Mouse (Mus musculus): ENCODE results near the gene Recql5.

Gene Recql5

DNA sequence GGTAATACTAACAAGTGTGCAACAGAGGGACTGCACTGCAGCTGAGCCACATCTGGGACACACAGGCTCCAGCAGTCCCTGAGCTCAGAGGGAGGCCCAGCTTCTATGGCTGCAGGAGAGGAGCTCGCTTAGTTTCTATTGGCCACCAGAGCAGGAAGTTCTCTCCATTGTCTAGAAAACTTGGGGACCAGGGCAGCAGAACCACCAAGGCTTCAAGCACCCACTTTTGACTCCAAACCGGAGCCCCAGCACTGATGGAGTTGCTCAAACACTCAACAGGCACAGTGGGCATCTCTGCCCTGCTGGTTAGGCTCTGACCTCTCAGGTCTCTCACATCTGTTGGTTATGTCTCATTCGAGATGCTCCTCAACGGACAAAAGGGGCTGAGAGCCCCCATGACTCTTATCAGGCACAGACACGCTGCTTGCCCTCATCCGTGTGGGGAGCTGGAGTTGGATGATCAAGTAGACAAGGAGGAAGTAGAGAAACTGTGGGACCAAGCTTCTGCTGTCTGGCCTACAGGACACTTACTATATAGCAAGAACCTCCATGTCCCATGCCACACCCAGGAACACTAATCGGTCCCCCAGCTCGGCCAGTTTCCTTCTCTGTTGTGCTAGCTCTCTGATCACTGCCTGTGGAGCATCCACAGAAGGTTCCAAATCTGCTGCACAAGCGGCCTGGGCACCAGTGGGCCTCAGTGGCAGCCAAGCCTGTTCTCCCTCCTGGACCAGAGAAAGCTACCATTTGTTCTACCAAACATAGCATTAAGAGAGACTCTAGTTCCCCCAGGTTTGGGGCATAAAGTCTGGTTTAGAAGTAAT is 31.7 kb downstream of the Recql5 start:
- no peak for DNase-seq (ENCODE audit: low spot score in 2 of 2)

DNA sequence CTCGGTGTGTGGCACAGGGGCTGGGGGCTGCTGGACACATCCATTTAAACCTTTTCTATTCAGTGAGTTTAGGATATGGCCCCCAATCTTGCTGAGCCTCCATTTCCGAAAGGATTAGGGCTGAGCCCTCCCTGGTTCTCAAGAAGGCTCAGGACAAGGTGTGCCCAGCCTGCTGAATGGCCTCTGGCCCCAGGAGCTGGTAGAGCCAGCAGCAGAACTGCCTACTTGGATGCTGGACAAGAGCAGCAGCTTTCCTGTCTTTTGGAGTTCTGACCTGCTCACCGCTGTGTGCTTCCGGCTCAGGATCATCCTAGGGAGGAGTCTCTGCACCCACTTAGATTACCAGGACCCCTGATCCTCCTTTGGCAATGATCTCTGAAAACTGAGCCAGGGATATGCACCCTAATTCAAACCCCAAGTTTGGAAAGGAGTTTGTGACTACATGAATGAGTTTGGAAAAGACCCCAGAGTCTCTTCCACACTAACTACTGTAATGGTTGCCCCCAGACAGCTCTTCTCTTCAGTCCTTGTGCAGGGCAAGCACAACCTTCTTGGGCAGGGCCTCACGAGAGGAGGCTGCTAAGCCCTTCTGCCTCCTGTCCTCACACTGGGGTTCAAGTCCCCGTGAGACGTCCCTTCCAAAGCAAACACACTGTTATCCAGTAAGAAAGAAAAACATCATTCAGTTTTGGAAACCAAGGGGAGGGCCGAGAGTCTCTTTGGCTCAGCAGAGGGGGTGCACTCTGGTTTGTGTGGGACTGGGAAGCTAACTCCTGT is 32.5 kb downstream of the Recql5 start:
- DNase-seq (ENCODE audit: low spot score in 2 of 2), result no peak

- peak; percentile 24 to 45 for DNase-seq (ENCODE audit: low spot score in 2 of 2)
Measured at GRCm38 (mm10) chr11:115899486-115900266, 33.6 kb downstream of the Recql5 start, which contains the start of gene Smim5. Gene Smim5, plus strand, starts transcription at chr11:115899966.

- no peak for DNase-seq (ENCODE audit: low spot score in 2 of 2)
Measured at GRCm38 (mm10) chr11:115898886-115899285, 34.4 kb downstream of the Recql5 start.

GRCm38 (mm10) chr11:115898446-115898845 is 34.8 kb downstream of the Recql5 start:
- DNase-seq (ENCODE audit: low spot score in 2 of 2), result no peak

- no peak for DNase-seq (ENCODE audit: low spot score in 2 of 2)
Measured at GRCm38 (mm10) chr11:115894755-115895520, 38.3 kb downstream of the Recql5 start.

- DNase-seq (ENCODE audit: low spot score in 2 of 2), result no peak
Measured at GRCm38 (mm10) chr11:115893071-115893470, 40.2 kb downstream of the Recql5 start.

DNA sequence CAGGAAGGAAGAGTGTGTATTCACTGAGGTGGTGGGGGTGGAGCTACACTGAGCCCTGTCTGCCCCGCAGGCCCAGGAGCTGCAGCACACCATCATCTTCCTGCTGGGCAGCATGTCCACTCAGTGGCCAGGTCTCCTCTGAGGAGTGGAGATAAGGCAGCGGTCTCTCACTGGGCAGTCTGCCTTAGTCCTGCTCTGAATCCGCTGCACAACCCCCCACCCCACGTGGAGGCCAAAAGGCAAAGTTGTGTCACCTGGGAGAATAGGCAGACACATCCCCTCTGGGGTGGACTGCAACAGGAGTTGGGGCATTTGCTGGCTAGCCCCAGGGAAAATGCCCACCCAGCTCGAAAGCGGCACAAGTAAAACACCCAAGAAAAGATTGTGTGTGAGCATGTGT is 41.1 kb downstream of the Recql5 start:
- no peak for DNase-seq (ENCODE audit: low spot score in 2 of 2)

- DNase-seq (ENCODE audit: low spot score in 2 of 2), result no peak
Measured at GRCm38 (mm10) chr11:115889159-115889558, 44.1 kb downstream of the Recql5 start.

- no peak for DNase-seq (ENCODE audit: low spot score in 2 of 2)
Measured at GRCm38 (mm10) chr11:115888020-115888419, 45.3 kb downstream of the Recql5 start.

GRCm38 (mm10) chr11:115886446-115886845 is 46.8 kb downstream of the Recql5 start:
- DNase-seq (ENCODE audit: low spot score in 2 of 2), result no peak

DNA sequence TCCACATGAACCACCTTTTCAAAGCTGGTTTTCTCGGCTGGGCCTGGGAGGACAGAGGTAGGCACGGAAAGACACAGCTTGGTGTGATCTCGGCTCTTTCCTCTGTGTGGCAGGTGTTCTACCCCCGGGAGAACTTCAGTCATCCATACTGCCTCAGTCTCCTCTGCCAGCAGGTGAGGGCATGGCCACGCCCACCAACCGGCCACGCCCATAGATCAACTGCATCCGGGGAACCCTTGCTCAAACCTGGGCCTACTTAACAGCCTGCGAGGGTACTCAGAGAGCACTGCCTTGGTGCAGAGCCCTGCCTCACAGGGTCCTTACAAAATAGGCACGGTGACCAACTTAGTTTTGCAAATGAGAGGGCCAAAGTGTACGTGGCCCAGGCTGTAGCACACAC is 48.0 kb downstream of the Recql5 start:
- DNase-seq (ENCODE audit: low spot score in 2 of 2), result no peak

DNA sequence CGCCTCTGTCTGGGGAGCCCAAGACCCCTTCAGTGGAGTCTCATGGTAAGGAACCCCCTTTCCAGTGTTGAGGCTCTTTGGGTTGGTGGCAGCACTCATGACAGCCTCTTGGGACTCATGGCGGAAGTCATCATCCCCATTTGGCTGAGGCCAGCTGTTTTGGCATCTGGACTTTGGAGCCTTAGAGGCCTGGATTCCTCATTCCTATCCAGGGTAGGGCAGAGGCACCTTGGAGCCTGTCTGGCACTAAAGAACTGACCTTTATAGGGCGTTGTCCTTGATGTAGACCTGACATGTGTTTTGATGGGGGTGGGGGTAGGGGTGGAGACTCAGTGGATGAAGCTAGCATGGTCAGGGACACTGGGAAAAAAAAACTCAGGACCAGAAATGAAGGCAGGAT is 48.9 kb downstream of the Recql5 start:
- DNase-seq (ENCODE audit: low spot score in 2 of 2), result no peak

- DNase-seq (ENCODE audit: low spot score in 2 of 2), result no peak
Measured at GRCm38 (mm10) chr11:115883251-115883650, 50.0 kb downstream of the Recql5 start.

DNA sequence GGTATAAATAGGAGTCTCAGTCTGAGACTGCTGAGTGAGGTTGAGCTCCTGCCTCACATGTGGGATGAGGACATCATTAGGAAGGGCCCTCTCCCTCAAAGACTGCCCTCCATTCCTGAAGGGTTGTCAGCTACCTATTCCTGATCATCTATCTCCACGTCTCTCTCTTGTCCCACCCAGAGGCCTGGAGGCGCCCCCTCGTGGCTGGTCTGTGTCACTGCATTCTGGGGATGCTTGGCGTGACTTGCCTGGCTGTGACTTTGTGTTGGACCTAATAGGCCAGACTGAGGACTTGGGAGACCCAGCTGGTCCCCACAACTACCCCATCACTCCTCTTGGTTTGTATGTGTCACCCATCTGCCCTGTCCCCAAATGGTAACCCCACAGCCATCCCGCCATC is 52.3 kb downstream of the Recql5 start:
- DNase-seq (ENCODE audit: low spot score in 2 of 2), result peak in 1 of 2 experiments; percentile 26

DNA sequence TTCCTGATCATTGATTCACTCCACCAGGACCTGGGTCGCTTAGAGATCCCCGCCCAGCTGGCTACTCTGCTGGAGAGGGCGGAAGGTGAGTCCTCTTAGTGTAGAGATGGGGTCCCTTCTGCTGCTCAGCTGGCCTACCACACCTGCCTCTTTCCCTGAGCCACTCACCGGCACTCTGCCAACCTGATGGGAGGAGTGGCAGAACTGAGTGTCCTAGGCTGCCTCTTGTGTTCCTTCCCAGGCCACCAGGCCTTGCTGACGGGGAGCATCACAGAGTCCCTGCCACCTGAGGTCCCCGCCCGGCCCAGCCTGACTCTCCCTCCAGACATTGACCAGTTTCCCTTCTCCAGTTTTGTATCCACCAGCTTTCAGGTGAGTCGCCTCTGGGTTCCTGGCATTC is 55.2 kb downstream of the Recql5 start:
- no peak for DNase-seq (ENCODE audit: low spot score in 2 of 2)

GRCm38 (mm10) chr11:115877174-115877755 is 56.0 kb downstream of the Recql5 start:
- DNase-seq (ENCODE audit: low spot score in 2 of 2), result no peak

DNA sequence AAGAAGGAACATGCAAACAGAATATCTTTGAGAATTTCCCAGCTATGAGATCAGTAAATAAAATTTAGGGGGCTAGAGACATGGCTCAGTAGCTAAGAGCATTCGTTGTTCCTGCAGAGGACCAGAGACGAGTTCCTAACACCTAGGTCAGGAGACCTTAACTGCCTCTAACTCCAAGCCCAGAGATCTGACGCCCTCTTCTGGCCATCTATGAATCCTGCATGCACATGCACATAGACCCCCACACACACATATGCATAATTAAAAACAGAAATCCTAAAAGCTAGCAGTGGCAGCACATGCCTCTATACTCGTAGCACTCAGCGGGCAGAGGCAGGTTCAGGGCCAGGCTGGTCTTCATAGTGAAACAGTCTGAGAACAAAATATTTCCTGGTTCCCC is 56.8 kb downstream of the Recql5 start:
- DNase-seq (ENCODE audit: low spot score in 2 of 2), result no peak

- no peak for DNase-seq (ENCODE audit: low spot score in 2 of 2)
Measured at GRCm38 (mm10) chr11:115875935-115876334, 57.3 kb downstream of the Recql5 start.

DNA sequence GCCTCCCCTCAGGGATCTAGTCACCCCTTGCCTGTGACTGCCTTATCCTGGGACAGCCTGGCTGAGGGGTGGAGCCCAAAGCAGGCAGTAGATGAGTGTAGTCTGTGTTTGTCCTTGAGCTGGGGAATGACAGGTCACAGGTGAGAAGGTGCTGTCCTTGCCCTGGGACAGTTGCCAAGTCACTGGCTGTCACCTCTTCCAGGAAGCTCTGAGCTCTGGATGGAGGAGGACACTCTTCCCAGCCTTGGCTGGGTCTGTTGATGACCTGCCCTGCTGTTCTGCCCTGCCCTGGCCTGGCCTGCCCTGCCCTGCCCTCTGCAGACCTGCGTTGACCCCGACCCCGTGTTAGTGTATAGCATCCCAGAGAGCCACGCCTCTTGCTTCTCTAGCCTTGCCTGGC is 60.8 kb downstream of the Recql5 start:
- DNase-seq (ENCODE audit: low spot score in 2 of 2), result no peak

DNA sequence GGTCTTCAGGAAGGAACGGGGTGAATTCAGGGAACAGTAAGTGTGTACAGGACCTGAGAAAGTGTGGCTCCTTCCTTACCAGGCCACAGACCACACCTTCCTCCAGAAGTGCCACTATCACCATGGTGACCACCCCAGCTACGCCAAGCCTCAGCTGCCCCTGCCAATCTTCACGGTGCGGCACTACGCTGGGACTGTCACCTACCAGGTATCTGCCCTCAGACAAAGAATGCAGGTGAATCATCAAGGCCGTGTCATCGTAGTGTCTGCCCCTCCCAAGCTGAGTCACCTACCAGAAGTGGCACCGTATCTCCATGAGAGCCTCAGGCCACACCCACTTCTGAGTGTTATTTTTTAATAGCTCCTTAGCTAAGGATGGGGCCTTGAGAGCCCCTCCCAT is 63.9 kb downstream of the Recql5 start:
- no peak for DNase-seq (ENCODE audit: low spot score in 2 of 2)

Data from urinary bladder, adult 18-20 months (tissue).